Mouse (Mus musculus): Measurements from ENCODE around the gene Hes1.

The Hes1 gene

DNA sequence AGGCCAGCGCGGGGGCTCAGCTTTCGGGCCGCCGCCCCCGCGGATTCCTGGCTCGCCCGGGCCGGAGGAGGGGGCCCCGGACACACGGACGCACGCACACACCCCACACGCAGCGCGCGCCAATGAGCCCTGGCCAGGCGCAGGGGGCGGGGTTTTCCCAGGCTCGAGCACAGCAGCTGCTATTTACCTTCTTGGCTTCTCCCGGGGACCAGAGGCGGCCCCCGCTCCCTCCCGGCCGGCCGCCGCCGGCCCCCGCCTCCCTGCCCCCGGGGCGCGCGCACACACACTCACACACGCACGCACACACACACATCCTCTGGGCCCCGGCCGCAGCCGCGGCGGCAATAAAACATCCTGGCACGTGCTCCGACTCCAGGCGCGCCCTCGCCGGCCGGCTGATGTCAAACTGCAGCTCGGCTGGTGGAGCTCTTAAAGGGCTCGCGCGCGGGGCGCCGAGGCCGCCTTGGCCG lies at the start of gene Hes1:
Gene Hes1 (plus strand): TSS at position 401 of the 470 bp plus-strand sequence.
- DNase-seq (ENCODE audit: low read depth, low spot score) = no peak

DNA sequence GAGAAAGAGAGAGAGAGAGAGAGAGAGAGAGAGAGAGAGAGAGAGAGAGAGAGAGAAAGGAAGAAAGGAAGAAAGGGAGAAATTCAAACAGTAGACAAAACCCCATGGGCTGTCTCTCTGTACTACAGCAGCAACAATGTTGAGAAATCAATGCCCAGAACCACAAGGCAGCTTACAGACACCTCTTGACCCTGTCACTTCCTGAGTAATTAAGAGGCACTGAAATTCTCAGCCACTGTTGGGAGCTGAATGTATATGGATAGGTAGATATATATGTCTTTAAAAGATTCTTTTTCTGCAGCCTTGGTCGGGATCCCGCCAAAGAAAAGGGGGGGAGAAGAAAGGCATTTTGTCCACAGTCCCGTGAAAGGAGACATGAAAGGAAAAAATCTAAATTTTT lies 48.1 kb upstream of the Hes1 start:
- no peak for DNase-seq (ENCODE audit: low read depth, low spot score)

GRCm38 (mm10) chr16:30020124-30020523 lies 44.1 kb upstream of the Hes1 start:
- DNase-seq (ENCODE audit: low read depth, low spot score) = no peak

DNA sequence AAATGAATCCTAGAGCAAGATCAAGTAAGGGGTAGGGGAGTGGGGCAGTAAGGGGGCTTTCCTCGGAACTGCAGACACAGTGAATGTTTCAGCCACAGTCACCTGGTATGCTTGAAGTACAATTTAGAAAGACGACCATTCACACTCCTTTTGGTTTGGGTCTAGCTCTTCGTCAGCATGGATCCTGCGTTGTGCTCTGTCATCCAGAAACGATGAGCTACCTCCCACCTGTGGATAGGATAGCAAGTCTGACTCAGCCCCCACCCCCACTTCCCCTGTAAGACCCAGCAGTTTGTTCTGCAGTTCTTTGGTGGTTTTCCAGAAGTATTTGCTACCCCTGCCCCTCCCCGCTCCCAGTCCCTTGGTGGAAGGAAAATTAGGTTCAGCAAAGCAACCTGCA lies 41.8 kb upstream of the Hes1 start:
- DNase-seq (ENCODE audit: low read depth, low spot score) = no peak

DNA sequence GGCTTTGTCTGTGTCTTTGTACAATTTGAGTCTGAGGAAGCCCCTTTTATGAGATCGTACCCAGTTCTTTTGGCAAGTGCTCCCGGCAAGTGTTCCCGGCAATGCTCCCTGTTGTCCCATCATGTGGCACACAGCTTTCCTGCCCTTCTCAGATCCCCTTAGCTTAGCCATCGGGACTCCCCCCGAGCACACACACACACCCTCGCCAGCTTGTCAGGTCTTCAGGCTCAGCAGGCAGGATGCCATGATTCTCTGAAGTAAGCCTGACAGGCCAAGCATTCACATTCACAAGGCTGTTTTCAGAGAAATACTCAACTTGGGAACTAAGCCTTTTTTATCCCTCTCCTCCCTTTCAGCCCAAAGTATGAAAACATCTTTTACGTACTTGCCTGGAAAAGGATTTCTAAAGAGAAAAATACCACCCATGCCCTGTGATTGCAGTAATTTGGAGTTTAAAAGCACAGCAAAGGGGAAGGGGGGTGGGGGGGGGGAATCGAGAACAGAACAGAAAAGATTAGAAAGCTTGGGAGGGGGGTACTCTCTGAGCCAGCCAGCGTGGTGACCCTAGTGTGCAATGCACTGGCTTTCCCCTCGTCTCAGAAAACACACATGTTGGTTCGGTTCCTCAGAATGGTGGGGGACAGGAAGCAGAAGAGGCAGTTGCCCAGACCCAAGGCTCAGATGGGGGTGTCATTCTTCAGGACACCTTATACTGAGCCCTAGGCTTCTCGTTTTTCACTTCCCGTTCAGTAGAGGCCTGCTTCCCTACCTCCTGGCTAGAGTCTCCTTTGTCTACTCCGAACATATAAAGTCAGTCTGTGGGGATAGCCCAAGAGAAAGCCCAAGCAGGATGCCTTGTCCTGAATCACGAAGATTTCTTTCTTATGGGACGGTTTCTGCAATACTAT lies 41.0 kb upstream of the Hes1 start:
- peak; percentile 42 for DNase-seq (ENCODE audit: low read depth, low spot score)

DNA sequence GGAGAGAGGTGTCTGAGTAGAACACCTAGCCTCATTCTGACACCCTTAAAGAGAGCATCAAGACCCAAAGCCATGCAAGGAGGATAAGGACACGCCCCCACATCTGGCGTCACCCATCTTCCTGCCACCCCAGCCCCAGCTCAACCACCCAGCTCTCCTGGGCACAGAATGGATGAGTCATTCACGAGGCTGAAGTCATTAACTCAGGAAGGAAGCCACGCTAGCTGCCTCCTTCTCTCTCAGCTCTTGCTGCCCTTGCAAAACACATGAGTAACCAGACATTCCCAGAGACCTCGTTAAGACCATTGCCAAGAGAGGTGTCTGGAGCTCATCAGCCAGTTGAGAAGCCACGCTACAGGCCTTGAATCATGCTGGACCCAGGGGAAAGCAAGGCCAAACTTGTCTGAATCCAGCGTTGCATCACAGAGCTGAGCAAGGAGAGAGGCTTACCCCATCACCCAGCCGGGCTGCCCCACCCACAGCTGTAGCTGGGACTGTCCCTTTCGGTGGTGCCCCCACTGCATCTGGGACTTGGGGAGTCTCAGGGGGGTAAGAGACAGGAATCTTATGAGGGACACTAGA lies 39.4 kb upstream of the Hes1 start:
- no peak for DNase-seq (ENCODE audit: low read depth, low spot score)

- no peak for DNase-seq (ENCODE audit: low read depth, low spot score)
These were observed 36.0 kb upstream of the Hes1 start for GRCm38 (mm10) chr16:30028184-30028583.

DNA sequence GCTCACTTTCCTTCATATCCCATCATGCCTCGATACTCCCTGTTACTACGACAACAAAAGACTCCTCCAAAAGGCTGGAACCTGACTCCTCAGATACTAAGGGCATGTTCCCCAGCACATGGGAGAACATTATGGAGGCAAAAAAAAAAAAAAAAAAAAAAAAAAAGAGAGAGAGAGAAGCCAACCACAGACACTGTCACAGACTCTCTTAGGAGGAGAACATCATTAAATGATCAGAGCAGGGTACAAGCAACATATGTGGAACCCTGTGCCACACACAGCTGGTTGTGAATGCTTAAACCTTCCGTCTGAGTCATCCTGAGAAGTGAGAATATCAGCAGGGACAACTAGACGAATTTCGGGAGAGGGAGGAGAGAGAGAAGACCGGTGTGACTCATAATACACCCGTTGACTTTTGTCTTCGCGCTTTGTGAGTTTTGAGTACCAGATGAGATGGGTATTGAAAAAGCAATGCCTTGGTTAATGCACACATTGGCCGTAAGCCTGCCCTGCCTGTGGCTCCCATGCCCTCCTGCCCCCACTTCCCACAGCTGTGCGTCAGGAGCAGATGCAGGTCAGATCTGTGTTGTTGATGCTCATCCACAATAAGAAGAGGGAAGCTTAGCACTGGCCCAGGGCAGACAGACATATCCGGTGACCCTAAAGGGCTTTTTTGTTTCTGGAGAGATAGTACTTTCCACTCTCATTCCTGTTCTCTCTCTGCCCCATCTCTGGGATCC lies 34.8 kb upstream of the Hes1 start:
- no peak for DNase-seq (ENCODE audit: low read depth, low spot score)

- no peak for DNase-seq (ENCODE audit: low read depth, low spot score)
These were observed 31.8 kb upstream of the Hes1 start for GRCm38 (mm10) chr16:30032326-30032904.

- no peak for DNase-seq (ENCODE audit: low read depth, low spot score)
These were observed 30.8 kb upstream of the Hes1 start for GRCm38 (mm10) chr16:30033390-30033789.

GRCm38 (mm10) chr16:30034001-30034400 lies 30.2 kb upstream of the Hes1 start:
- no peak for DNase-seq (ENCODE audit: low read depth, low spot score)

DNA sequence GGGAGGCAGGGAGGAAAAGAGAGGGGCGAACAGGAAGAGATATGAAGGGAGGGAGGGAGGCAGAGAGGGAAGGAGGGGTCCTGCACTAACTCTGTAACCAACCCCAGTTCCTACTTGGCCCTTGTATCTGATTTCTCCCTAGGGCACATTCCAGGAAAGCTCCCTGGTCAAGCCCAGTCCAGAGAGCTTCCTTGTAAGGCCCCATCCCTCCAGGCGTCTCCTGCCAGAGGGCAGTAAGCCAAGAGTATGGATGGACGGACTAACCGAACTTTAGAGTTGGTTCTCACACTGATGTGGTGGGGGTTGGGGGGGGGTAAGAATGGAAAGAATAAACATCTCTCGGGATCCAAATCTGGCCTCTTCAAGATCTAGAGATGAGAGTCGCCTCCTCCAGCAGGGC lies 29.7 kb upstream of the Hes1 start:
- no peak for DNase-seq (ENCODE audit: low read depth, low spot score)

DNA sequence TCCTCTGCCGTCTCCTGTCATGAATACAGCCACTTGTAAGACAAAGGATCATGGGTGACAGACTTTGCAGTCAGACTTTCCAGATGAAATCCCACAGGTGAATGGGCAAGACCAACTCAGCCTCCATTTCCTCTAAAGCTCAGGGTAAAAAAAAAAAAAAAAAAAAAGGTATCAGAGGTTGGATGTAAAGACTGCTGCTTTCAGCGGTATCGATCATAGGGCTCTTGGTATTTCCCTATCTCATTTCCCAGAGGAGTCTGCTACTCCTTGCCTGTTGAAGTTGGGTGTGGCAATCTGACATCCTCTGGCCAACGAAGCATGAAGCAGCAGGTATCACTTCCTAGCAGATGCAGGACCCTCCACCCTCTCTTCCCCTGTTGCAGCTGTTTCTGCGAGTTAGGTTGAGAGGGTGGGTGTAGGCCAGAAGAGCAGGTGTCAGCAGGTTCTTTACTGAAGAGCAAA lies 29.2 kb upstream of the Hes1 start:
- DNase-seq (ENCODE audit: low read depth, low spot score) = no peak

DNA sequence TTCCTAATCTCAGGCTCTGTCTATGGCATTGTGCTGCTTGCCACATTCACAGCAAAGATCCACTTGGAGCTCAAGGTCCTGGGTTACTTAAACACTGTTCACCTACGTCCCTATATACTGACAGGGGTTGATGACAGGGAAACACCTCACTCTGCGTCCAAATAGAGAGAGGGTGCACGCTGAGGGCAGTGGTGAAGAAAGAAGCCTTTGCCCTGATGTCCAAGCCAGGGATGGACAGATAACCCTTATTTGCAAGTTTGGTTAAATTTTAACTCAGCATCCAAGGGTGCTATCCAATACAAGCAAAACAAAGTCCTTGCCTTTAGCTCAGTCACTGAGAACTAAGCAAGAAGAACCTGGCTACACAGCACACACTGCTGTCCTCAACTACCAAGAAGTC lies 28.1 kb upstream of the Hes1 start:
- no peak for DNase-seq (ENCODE audit: low read depth, low spot score)

GRCm38 (mm10) chr16:30038663-30039593 lies 25.3 kb upstream of the Hes1 start:
- no peak for DNase-seq (ENCODE audit: low read depth, low spot score)

DNA sequence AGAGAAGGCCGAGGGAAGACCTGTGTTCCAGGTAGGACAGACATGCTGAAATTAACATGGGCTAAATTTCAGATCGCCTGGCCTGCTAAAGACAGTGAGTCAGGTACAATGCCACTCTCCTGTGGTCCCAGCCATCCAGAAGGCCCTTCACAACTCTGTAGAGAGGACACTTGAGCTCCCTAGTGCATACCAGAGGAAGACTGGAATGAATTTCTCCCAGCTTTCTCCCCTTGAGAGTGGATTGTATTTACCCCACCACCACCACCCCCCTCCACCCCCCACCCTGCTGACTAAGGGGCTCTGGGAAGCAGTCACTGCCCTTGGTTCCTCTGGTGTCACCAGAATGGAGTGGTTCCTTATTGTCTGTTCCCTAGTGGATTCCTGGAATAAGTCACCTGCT lies 24.3 kb upstream of the Hes1 start:
- no peak for DNase-seq (ENCODE audit: low read depth, low spot score)

DNA sequence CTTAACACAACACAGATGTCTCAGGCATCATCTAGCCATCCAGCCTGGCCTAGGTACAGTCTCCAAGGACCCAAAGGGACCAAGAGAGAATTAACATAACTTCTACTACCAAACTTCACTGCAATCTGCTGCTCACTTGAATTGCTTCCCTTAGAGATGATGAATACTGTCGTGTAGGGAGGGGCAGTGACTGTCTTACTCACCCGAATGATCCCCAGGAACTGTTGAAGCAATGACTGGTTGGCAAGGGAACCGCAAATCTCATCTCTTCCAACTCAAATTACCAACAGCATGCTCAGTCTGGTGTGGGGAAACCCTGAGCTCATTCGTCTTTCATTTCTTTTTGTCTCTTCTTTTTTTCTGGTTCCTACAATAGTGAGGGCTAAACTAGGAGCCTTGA lies 21.3 kb upstream of the Hes1 start:
- no peak for DNase-seq (ENCODE audit: low read depth, low spot score)

- no peak for DNase-seq (ENCODE audit: low read depth, low spot score)
These were observed 18.6 kb upstream of the Hes1 start for GRCm38 (mm10) chr16:30045615-30046014.

GRCm38 (mm10) chr16:30047010-30047409 lies 17.2 kb upstream of the Hes1 start:
- no peak for DNase-seq (ENCODE audit: low read depth, low spot score)

DNA sequence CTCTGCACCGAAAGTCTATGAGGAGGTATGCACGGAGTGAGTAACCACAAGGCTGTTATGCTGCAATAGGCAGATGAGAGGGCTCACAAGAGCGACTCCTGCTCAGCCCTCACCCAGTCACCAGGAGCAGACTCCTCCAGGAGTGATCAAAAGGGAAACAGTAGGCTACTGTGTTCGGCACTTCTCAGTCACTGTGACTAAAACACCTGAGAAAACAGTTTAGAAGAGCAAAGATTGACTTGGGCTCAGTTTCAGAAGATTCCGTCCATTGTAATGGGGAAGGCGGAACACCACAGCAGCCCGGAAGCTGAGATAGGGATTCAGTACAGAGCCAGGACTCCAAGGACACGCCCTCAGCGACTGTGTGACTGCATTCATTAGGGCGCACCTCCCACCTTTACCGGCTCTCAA lies 16.8 kb upstream of the Hes1 start:
- DNase-seq (ENCODE audit: low read depth, low spot score) = no peak

All from brain, embryonic 18.5 days (tissue).